ENCODE assay signal across 8 mouse cellular contexts in genomic region chr2:26639838-26640830, GRCm38 (mm10). TPM values are rescaled to one million over a fixed set of nuclear protein-coding genes. Genes with fewer than 3 reads are reported as not detected.
DNase-seq lines count a peak whose midpoint lies in the region; ATAC-seq lines count a peak whose summit lies in the region.

No protein-coding gene starts in this region.

- H3K9me3 ChIP-seq in embryonic facial prominence, embryonic 12.5 days, result no peaks in the 10 kb centered on the region
- H3K9me3 ChIP-seq in limb, embryonic 10.5 days (replicated peaks), result no peaks in the 10 kb centered on the region
- H3K9me3 ChIP-seq in midbrain, embryonic 12.5 days, result no peaks in the 10 kb centered on the region

- H3K27ac ChIP-seq in embryonic facial prominence, embryonic 12.5 days, result peak overlapping the region; percentile 80
- peak overlapping the region; percentile 97 for H3K27ac ChIP-seq in limb, embryonic 10.5 days
- peak overlapping the region; percentile 73 for H3K27ac ChIP-seq in midbrain, embryonic 12.5 days (replicated peaks)

- ATAC-seq in embryonic facial prominence, embryonic 12.5 days (ENCODE audit: insufficient number of reproducible peaks, insufficient read depth, low FRiP score, low TSS enrichment), result peak; percentile 70
- ATAC-seq in midbrain, embryonic 12.5 days (ENCODE audit: low FRiP score, low read depth), result peak; percentile 87

- H3K36me3 ChIP-seq in embryonic facial prominence, embryonic 12.5 days, result peaks cover 37% of the 10 kb centered on the region
- H3K36me3 ChIP-seq in limb, embryonic 10.5 days, result peaks cover 41% of the 10 kb centered on the region
- H3K36me3 ChIP-seq in midbrain, embryonic 12.5 days, result peaks cover 28% of the 10 kb centered on the region

- WGBS in embryonic facial prominence, embryonic 12.5 days, result 3% methylated on average over 49 of the region's 49 CpGs
- 4% methylated on average over 49 of the region's 49 CpGs for WGBS in limb, embryonic 10.5 days
- WGBS in midbrain, embryonic 12.5 days, result 4% methylated on average over 49 of the region's 49 CpGs

- H3K4me1 ChIP-seq in embryonic facial prominence, embryonic 12.5 days, result peaks cover 25% of the 10 kb centered on the region
- peaks cover 36% of the 10 kb centered on the region for H3K4me1 ChIP-seq in limb, embryonic 10.5 days
- H3K4me1 ChIP-seq in midbrain, embryonic 12.5 days, result peaks cover 23% of the 10 kb centered on the region

- peak overlapping the region; percentile 96 for H3K9ac ChIP-seq in embryonic facial prominence, embryonic 12.5 days
- H3K9ac ChIP-seq in midbrain, embryonic 12.5 days (replicated peaks), result peak overlapping the region; percentile 96

- H3K27me3 ChIP-seq in embryonic facial prominence, embryonic 12.5 days, result no peaks in the 10 kb centered on the region
- H3K27me3 ChIP-seq in limb, embryonic 10.5 days (ENCODE audit: low read depth, poor library complexity, severe bottlenecking), result no peaks in the 10 kb centered on the region
- H3K27me3 ChIP-seq in midbrain, embryonic 12.5 days, result no peaks in the 10 kb centered on the region

- peak overlapping the region; percentile 94 for H3K4me3 ChIP-seq in embryonic facial prominence, embryonic 12.5 days
- H3K4me3 ChIP-seq in limb, embryonic 10.5 days, result peak overlapping the region; percentile 79
- peak overlapping the region; percentile 94 for H3K4me3 ChIP-seq in midbrain, embryonic 12.5 days

- peak; percentile 89 for DNase-seq in 3134 (ENCODE audit: extremely low read depth, insufficient read length, low spot score)
- DNase-seq in adrenal gland, postnatal 36 days, result peak; percentile 96 to 97
- DNase-seq in heart, adult 18-20 months, result peak; percentile 96 to 99
- DNase-seq in kidney, adult 18-20 months, result peak; percentile 99
- DNase-seq in limb, embryonic 10.5 days (ENCODE audit: low spot score), result peak; percentile 100
- peak; percentile 92 for DNase-seq in skeletal muscle tissue, adult 2 months (ENCODE audit: low read depth, low spot score)

- H3K4me2 ChIP-seq in embryonic facial prominence, embryonic 12.5 days (replicated peaks), result peak overlapping the region; percentile 79
- peak overlapping the region; percentile 84 for H3K4me2 ChIP-seq in midbrain, embryonic 12.5 days (replicated peaks)

RNA-seq across cellular contexts. Expression of gene Fam69b, which starts 11.9 kb away (rescaled TPM):
- 1 to 10 TPM; 5.8 to 8.8 TPM for total RNA-seq in adrenal gland, postnatal 36 days (2021)
- polyA plus RNA-seq in embryonic facial prominence, embryonic 12.5 days (2016; fragmentation: Nextera tagmentation; extraction: Ambion mirVana), result 66.0 and 75.2 TPM in 2 replicates
- total RNA-seq in heart, adult 18-20 months (2021), result 10 to 100 TPM; 22.0 to 22.2 TPM
- 31.3 and 43.3 TPM in 2 replicates for polyA plus RNA-seq in limb, embryonic 10.5 days (2016; fragmentation: Nextera tagmentation; extraction: Ambion mirVana)
- 75.1 and 77.5 TPM in 2 replicates for polyA plus RNA-seq in midbrain, embryonic 12.5 days (2016; fragmentation: Nextera tagmentation; extraction: Ambion mirVana)

RNA-seq across cellular contexts. Expression of gene Lcn4, which starts 30.9 kb away (rescaled TPM):
- total RNA-seq in adrenal gland, postnatal 36 days (2021), result not detected
- polyA plus RNA-seq in embryonic facial prominence, embryonic 12.5 days (2016; fragmentation: Nextera tagmentation; extraction: Ambion mirVana), result not detected in 2 replicates
- total RNA-seq in heart, adult 18-20 months (2021), result not detected
- polyA plus RNA-seq in limb, embryonic 10.5 days (2016; fragmentation: Nextera tagmentation; extraction: Ambion mirVana), result not detected in 2 replicates
- not detected in 2 replicates for polyA plus RNA-seq in midbrain, embryonic 12.5 days (2016; fragmentation: Nextera tagmentation; extraction: Ambion mirVana)

RNA-seq across cellular contexts. Expression of gene Agpat2, which starts 35.9 kb away (rescaled TPM):
- 100 to 1,000 TPM; 301 to 364 TPM for total RNA-seq in adrenal gland, postnatal 36 days (2021)
- polyA plus RNA-seq in embryonic facial prominence, embryonic 12.5 days (2016; fragmentation: Nextera tagmentation; extraction: Ambion mirVana), result 17.0 and 17.8 TPM in 2 replicates
- 10 to 100 TPM; 53.9 to 88.6 TPM for total RNA-seq in heart, adult 18-20 months (2021)
- 13.2 and 14.5 TPM in 2 replicates for polyA plus RNA-seq in limb, embryonic 10.5 days (2016; fragmentation: Nextera tagmentation; extraction: Ambion mirVana)
- polyA plus RNA-seq in midbrain, embryonic 12.5 days (2016; fragmentation: Nextera tagmentation; extraction: Ambion mirVana), result 6.9 and 9.6 TPM in 2 replicates

RNA-seq across cellular contexts. Expression of gene Gm20532, which starts 53.7 kb away (rescaled TPM):
- total RNA-seq in adrenal gland, postnatal 36 days (2021), result not detected
- not detected in 2 replicates for polyA plus RNA-seq in embryonic facial prominence, embryonic 12.5 days (2016; fragmentation: Nextera tagmentation; extraction: Ambion mirVana)
- not detected for total RNA-seq in heart, adult 18-20 months (2021)
- polyA plus RNA-seq in limb, embryonic 10.5 days (2016; fragmentation: Nextera tagmentation; extraction: Ambion mirVana), result not detected in 2 replicates
- not detected in 2 replicates for polyA plus RNA-seq in midbrain, embryonic 12.5 days (2016; fragmentation: Nextera tagmentation; extraction: Ambion mirVana)

Comparison
In these comparisons a context has a peak if more than half of its experiments do, and no peak if none do; other contexts are left out.
1. Peak in every context shown above with its lines: DNase-seq, ATAC-seq, H3K4me3 ChIP-seq and H3K27ac ChIP-seq.